Mouse (Mus musculus) E14TG2a.4 (cell line): Measurements from ENCODE around the gene Klk15.

Experiments used
- CTCF ChIP-seq: conservative IDR thresholded peaks from 2 replicates; pipeline ENCODE4 v1.5.1; 2014; ENCODE audit warnings: low read length
- NANOG ChIP-seq: IDR thresholded peaks from 2 replicates; pipeline ENCODE4 v1.6.1; 2014; ENCODE audit warnings: borderline replicate concordance, low read length, mixed read lengths

GRCm38 (mm10) chr7:43918426-43918825 lies 15.1 kb upstream of the Klk15 start:
- TF ChIP-seq CTCF (no peak), NANOG (no peak)
